Mouse (Mus musculus) midbrain, embryonic 10.5 days (tissue): ENCODE data around the gene Clcn1. TPM values are rescaled to one million over a fixed set of nuclear protein-coding genes. Genes with fewer than 3 reads are reported as not detected.

Source experiments
- DNase-seq: peaks from one replicate; pipeline ENCODE4 v3.0.0-alpha.2; 2017; ENCODE audit warnings: low spot score
- H3K27ac ChIP-seq: fragments of 300-500 bp; sonication (generic); replicated peaks from 2 replicates; pipeline ENCODE4 v1.5.1; 2016; ENCODE audit warnings: mild to moderate bottlenecking
- H3K27me3 ChIP-seq: fragments of 300-500 bp; sonication (generic); 2 replicates; pipeline ENCODE4 v1.6.1; 2016; ENCODE audit warnings: low read depth, mild to moderate bottlenecking; ENCODE audit not compliant: poor library complexity, severe bottlenecking
- H3K36me3 ChIP-seq: fragments of 300-500 bp; sonication (generic); 2 replicates; pipeline ENCODE4 v1.6.1; 2016; ENCODE audit warnings: mild to moderate bottlenecking, moderate library complexity
- H3K4me1 ChIP-seq: fragments of 300-500 bp; sonication (generic); 2 replicates; pipeline ENCODE4 v1.6.1; 2016
- H3K4me3 ChIP-seq: fragments of 300-500 bp; sonication (generic); 2 replicates; pipeline ENCODE4 v1.5.1; 2016; ENCODE audit warnings: mild to moderate bottlenecking, moderate library complexity
- H3K9me3 ChIP-seq: fragments of 300-500 bp; sonication (generic); replicated peaks from 2 replicates; pipeline ENCODE4 v1.6.1; 2016; ENCODE audit warnings: mild to moderate bottlenecking
- WGBS: fragments of 180-500 bp; shearing (Covaris S2); methylation state at CpG from one replicate; pipeline ENCODE4 v1.1.7; 2016; 5-methylcytosine and 5-hydroxymethylcytosine counted together
- polyA plus RNA-seq: library from polyadenylated mRNA; unstranded; fragments of >200 nt; fragmentation: Nextera tagmentation; extraction: Ambion mirVana; gene quantifications from 2 replicates; pipeline ENCODE4 v1.2.1, GENCODE M21; 2016

Gene Clcn1
- polyA plus RNA-seq, 1 experiment from 2014 or later = 1.7 TPM

GRCm38 (mm10) chr6:42348281-42349005 is 62.0 kb downstream of the Clcn1 start:
- Histone ChIP-seq H3K27ac (peak overlapping the region; percentile 90; the same call in 1 of the 2 replicates), H3K4me3 (peak overlapping the region; percentile 91), H3K9me3 (no peaks in the 10 kb centered on the region), H3K36me3 (peaks cover 22% of the 10 kb centered on the region), H3K27me3 (no peaks in the 10 kb centered on the region), H3K4me1 (peaks cover 38% of the 10 kb centered on the region)
- 42% methylated on average over 12 of the region's 12 CpGs for WGBS
- no peak for DNase-seq

- Histone ChIP-seq H3K9me3 (no peaks in the 10 kb centered on the region), H3K27me3 (no peaks in the 10 kb centered on the region), H3K4me1 (peaks cover 41% of the 10 kb centered on the region), H3K4me3 (peak overlapping the region; percentile 91), H3K27ac (peak overlapping the region; percentile 90), H3K36me3 (peaks cover 28% of the 10 kb centered on the region)
- peak; percentile 74 for DNase-seq
- under 1% methylated on average over 11 of the region's 11 CpGs for WGBS
Measured at GRCm38 (mm10) chr6:42349006-42349425, 62.5 kb downstream of the Clcn1 start.

DNA sequence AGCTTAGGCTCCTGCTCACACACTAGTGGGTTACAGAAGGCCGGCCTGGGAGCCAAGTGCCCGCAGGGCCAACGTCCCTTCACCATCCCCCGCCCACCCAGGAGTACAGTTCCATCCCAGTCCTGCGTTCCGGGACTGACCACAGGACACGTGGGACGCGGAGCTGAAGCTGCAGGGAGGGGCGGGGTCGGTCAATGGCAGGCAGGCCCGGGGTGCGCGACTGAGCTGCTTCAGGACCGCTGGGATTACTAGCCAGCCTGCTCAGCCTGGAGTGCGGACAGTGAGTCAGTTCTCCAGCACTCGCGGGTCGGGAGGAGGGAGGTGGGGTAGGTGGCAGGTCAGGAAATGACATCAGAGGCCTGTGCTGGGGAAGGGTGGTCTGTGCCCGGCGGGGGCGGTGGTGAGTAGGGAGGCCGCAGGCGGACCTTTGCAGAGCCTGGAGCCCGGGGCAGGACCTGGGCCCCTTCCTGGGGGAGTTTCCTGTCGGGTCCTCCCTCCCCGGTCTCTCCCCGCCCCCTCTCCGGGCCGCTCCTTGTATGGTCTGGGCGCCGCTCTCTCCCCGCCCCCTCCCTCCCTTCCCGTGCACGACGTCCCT is 63.0 kb downstream of the Clcn1 start, which contains the start of gene Zyx:
Gene Zyx, plus strand, starts transcription at position 205 of the 595 bp plus-strand sequence.
- no peaks in the 10 kb centered on the region for H3K9me3 ChIP-seq
- peak within 1 kb of the TSS; percentile 90 for H3K27ac ChIP-seq
- H3K27me3 ChIP-seq = no peaks in the 10 kb centered on the region
- DNase-seq = peak; percentile 94
- H3K4me3 ChIP-seq = peak within 1 kb of the TSS; percentile 91
- WGBS = 2% methylated on average over 29 of the region's 36 CpGs
- peaks cover 45% of the 10 kb centered on the region for H3K4me1 ChIP-seq
- H3K36me3 ChIP-seq = peaks cover 33% of the 10 kb centered on the region

GRCm38 (mm10) chr6:42350021-42350967 is 63.8 kb downstream of the Clcn1 start:
- DNase-seq = peak; percentile 57
- under 1% methylated on average over 71 of the region's 72 CpGs for WGBS

DNA sequence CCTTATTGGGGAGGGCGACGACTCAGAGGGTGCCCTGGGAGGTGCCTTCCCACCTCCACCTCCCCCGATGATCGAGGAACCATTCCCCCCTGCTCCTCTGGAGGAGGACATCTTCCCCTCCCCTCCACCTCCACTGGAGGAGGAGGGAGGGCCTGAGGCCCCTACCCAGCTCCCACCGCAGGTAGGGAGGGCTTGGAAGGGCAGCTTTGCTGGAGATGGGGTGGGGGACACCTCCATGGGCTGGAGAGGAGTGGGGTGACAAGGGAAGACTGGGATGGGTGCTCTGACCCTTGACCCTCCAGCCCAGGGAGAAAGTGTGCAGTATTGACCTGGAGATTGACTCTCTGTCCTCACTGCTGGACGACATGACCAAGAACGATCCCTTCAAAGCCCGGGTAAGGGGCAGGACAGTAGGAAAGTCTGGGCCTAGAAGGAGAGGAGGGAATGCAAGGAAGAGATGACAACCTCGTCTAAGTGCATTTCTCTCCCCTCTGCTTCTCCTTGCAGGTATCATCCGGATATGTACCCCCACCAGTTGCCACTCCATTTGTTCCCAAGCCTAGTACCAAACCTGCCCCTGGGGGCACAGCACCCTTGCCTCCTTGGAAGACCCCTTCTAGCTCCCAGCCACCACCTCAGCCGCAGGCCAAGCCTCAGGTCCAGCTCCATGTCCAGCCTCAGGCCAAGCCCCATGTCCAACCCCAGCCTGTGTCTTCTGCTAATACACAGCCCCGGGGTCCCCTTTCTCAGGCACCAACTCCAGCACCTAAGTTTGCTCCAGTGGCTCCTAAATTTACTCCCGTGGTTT is 64.7 kb downstream of the Clcn1 start:
- no peak for DNase-seq
- Histone ChIP-seq H3K36me3 (peaks cover 49% of the 10 kb centered on the region), H3K4me3 (peak overlapping the region; percentile 91), H3K4me1 (peaks cover 45% of the 10 kb centered on the region), H3K9me3 (no peaks in the 10 kb centered on the region), H3K27ac (peak overlapping the region; percentile 90), H3K27me3 (no peaks in the 10 kb centered on the region)
- 42% methylated on average over 13 of the region's 13 CpGs for WGBS

More at GRCm38 (mm10) chr6:42350021-42350967, 63.8 kb downstream of the Clcn1 start:
- Histone ChIP-seq H3K4me3 (peak overlapping the region; percentile 91), H3K4me1 (peaks cover 45% of the 10 kb centered on the region), H3K27me3 (no peaks in the 10 kb centered on the region), H3K36me3 (peaks cover 40% of the 10 kb centered on the region), H3K9me3 (no peaks in the 10 kb centered on the region), H3K27ac (peak overlapping the region; percentile 90)

GRCm38 (mm10) chr6:42351776-42352485 is 65.4 kb downstream of the Clcn1 start:
- H3K4me3 ChIP-seq = peak overlapping the region; percentile 91; the same call in 1 of the 2 replicates
- H3K27ac ChIP-seq = no peak overlapping the region

GRCm38 (mm10) chr6:42352486-42352846 is 66.0 kb downstream of the Clcn1 start:
- no peaks in the 10 kb centered on the region for H3K9me3 ChIP-seq
- 91% methylated on average over 1 of the region's 1 CpGs for WGBS
- no peaks in the 10 kb centered on the region for H3K27me3 ChIP-seq
- H3K4me1 ChIP-seq = peaks cover 45% of the 10 kb centered on the region
- no peak overlapping the region for H3K27ac ChIP-seq
- no peak for DNase-seq
- H3K4me3 ChIP-seq = no peak overlapping the region
- H3K36me3 ChIP-seq = peaks cover 62% of the 10 kb centered on the region

More at GRCm38 (mm10) chr6:42351776-42352485, 65.4 kb downstream of the Clcn1 start:
- Histone ChIP-seq H3K9me3 (no peaks in the 10 kb centered on the region), H3K27me3 (no peaks in the 10 kb centered on the region), H3K36me3 (peaks cover 57% of the 10 kb centered on the region), H3K4me1 (peaks cover 45% of the 10 kb centered on the region)
- no peak for DNase-seq
- 85% methylated on average over 7 of the region's 7 CpGs for WGBS

DNA sequence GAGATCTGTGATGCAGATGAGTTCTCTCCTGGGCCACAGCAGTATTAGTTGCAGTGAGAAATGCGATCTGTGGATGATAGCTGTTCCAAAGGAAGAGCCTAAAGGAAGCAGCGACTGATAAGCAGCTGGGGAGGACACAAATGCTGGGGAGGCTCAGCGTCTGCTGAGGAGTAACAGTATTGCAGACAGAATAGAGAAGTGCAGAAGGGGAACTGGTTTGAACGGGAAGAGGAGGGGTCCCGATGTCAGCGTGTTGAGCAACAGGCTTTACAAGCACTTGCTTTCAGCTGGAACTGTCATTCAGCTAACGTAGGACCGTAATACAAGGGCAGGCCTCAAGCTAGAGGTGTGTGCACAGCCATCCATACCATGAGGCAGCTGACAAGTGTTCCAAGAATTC is 66.7 kb downstream of the Clcn1 start:
- no peak overlapping the region for H3K4me3 ChIP-seq
- H3K27me3 ChIP-seq = no peaks in the 10 kb centered on the region
- H3K36me3 ChIP-seq = peaks cover 69% of the 10 kb centered on the region
- H3K9me3 ChIP-seq = no peaks in the 10 kb centered on the region
- WGBS = 93% methylated on average over 8 of the region's 8 CpGs
- no peak for DNase-seq
- H3K27ac ChIP-seq = no peak overlapping the region
- peaks cover 51% of the 10 kb centered on the region for H3K4me1 ChIP-seq

GRCm38 (mm10) chr6:42354076-42355019 is 67.9 kb downstream of the Clcn1 start:
- 86% methylated on average over 11 of the region's 11 CpGs for WGBS
- no peak for DNase-seq
- H3K4me1 ChIP-seq = peaks cover 40% of the 10 kb centered on the region
- H3K9me3 ChIP-seq = no peaks in the 10 kb centered on the region
- no peak overlapping the region for H3K27ac ChIP-seq
- H3K4me3 ChIP-seq = no peak overlapping the region
- H3K36me3 ChIP-seq = peaks cover 81% of the 10 kb centered on the region
- no peaks in the 10 kb centered on the region for H3K27me3 ChIP-seq

- H3K9me3 ChIP-seq = no peaks in the 10 kb centered on the region
- H3K27ac ChIP-seq = no peak overlapping the region
- 93% methylated on average over 6 of the region's 6 CpGs for WGBS
- no peak for DNase-seq
- H3K4me1 ChIP-seq = peaks cover 39% of the 10 kb centered on the region
- H3K27me3 ChIP-seq = no peaks in the 10 kb centered on the region
- peaks cover 91% of the 10 kb centered on the region for H3K36me3 ChIP-seq
- H3K4me3 ChIP-seq = no peak overlapping the region
Measured at GRCm38 (mm10) chr6:42355366-42355765, 68.9 kb downstream of the Clcn1 start.
